Mouse (Mus musculus): ENCODE data around the gene Olfr1151. TPM values are rescaled to one million over a fixed set of nuclear protein-coding genes. Genes with fewer than 3 reads are reported as not detected.

Gene Olfr1151
- polyA plus RNA-seq (2015; fragmentation: Nextera tagmentation; extraction: Ambion mirVana): not detected in 2 replicates

GRCm38 (mm10) chr2:87855562-87855961 lies at the start of gene Olfr1151:
TSS of gene Olfr1151 (plus strand) at chr2:87855862.

GRCm38 (mm10) chr2:87809522-87809921 lies 46.1 kb upstream of the Olfr1151 start, which contains the start of gene Olfr1145:
TSS of gene Olfr1145 (plus strand) at chr2:87809822.

DNA sequence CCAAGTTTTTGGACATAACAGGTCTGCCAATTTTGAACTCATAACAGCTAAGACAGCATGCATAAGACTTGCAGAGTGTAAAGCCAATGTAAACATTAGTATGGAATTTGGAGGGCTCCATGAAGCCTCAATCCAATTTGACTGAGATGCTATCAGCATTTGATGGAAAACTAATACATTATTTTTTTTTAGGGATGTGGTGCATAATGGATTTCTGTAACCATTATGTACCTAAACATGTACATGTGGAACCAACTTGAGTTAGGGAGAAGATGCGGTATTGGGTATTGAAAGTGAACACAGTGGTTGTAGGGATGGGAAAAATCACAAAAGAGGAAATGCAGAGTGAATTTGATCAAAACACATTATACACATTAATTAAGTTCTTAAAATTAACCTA lies 25.4 kb upstream of the Olfr1151 start, which contains the start of gene Olfr1148:
Gene Olfr1148, plus strand, starts transcription at position 301 of the 400 bp plus-strand sequence.

DNA sequence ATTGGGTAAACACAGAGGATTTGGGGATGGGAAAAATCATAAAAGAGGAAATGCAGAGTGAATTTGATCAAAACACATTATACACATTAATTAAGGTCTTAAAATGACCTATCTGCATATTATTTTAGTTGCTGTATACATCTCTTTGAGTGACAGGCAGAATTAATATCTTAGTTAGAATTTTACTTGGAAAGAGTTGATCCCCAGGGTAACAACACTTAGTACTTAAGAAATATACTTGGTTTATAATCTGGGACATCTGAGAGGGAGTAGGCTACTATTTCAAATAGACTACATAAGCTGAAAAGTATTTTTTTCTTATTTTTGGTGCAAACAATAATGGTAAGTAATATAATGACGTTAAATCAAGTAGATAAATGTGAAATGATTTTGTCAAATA lies 12.0 kb upstream of the Olfr1151 start, which contains the start of gene Olfr1150-ps1:
Gene Olfr1150-ps1, plus strand, starts transcription at position 301 of the 400 bp plus-strand sequence.

DNA sequence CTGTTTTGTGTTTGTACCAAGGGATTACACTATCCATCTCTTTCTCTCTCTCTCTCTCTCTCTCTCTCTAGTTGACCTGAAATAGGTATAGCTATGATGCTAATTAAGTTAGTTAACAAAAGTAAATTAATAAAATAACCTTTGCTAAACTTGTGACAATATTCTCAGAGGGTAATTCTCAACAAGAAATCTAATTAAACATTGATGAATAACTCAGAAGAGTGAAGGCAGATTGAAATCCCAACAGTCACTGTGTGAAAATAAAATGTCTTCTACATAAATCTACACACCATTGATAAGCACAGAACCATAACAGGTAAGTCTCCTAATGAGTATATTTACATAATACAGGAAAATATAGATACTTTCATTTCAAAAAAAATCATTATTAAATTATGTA lies 10.5 kb downstream of the Olfr1151 start, which contains the start of gene Olfr1152:
Gene Olfr1152, plus strand, starts transcription at position 301 of the 400 bp plus-strand sequence.

DNA sequence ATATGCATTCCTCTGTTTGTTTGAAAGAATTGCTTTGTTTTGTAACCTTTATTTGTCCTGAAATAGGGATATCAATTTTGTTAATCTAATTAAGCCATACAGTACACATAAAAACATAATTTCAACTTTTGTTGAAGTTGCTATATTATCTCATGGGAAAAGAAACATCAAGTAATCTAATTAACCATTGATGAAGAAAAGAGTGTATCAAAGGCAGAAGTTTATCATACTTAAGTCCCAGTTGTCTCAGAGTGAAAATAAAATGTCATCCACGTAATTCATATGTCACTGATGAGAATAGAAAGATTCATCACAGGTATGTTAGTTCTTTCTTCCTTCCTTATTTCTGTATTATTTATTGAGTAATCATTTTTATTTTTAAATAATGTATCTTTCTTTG lies 39.0 kb downstream of the Olfr1151 start, which contains the start of gene Olfr1153:
Gene Olfr1153, plus strand, starts transcription at position 301 of the 400 bp plus-strand sequence.

DNA sequence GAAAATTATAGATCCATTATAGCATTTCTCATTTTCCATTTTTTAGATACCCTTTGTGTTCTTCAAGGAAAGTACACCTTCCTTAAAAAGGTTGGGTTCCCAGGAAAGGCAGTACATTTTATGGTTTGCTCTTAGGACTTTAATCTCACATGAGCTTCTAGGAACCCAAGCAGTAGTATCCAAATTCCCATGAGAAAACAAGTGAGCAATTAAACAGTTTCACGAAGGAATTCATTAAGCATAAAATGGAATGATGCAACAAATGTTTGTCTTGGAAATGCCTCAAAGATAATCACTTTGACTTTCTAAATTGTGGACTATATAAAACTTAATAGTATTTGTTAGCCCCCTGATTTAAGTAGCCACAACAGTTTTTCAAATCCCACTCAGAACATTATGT lies 49.4 kb downstream of the Olfr1151 start, which contains the start of gene Olfr1154:
Gene Olfr1154, minus strand, starts transcription at position 101 of the 400 bp plus-strand sequence.

Other genes with a start within 250 kb of the Olfr1151 start
- not detected in 2 replicates for gene Olfr1130, start 249.7 kb upstream of the Olfr1151 start, polyA plus RNA-seq (2015; fragmentation: Nextera tagmentation; extraction: Ambion mirVana)
- gene Olfr1131, start 228.8 kb upstream of the Olfr1151 start, polyA plus RNA-seq (2015; fragmentation: Nextera tagmentation; extraction: Ambion mirVana): not detected in 2 replicates
- gene Olfr1132, start 218.3 kb upstream of the Olfr1151 start, polyA plus RNA-seq (2015; fragmentation: Nextera tagmentation; extraction: Ambion mirVana): not detected in 2 replicates
- not detected in 2 replicates for gene Olfr1133, start 208.5 kb upstream of the Olfr1151 start, polyA plus RNA-seq (2015; fragmentation: Nextera tagmentation; extraction: Ambion mirVana)
- not detected in 2 replicates for gene Olfr1134, start 197.4 kb upstream of the Olfr1151 start, polyA plus RNA-seq (2015; fragmentation: Nextera tagmentation; extraction: Ambion mirVana)
- gene Olfr1135, start 182.2 kb upstream of the Olfr1151 start, polyA plus RNA-seq (2015; fragmentation: Nextera tagmentation; extraction: Ambion mirVana): not detected in 2 replicates
- not detected in 2 replicates for gene Olfr1136, start 161.9 kb upstream of the Olfr1151 start, polyA plus RNA-seq (2015; fragmentation: Nextera tagmentation; extraction: Ambion mirVana)
- not detected in 2 replicates for gene Olfr1137, start 142.7 kb upstream of the Olfr1151 start, polyA plus RNA-seq (2015; fragmentation: Nextera tagmentation; extraction: Ambion mirVana)
- gene Olfr1138, start 115.9 kb upstream of the Olfr1151 start, polyA plus RNA-seq (2015; fragmentation: Nextera tagmentation; extraction: Ambion mirVana): not detected in 2 replicates
- gene Olfr1140, start 112.1 kb upstream of the Olfr1151 start, polyA plus RNA-seq (2015; fragmentation: Nextera tagmentation; extraction: Ambion mirVana): not detected in 2 replicates
- not detected in 2 replicates for gene Olfr1141, start 101.9 kb upstream of the Olfr1151 start, polyA plus RNA-seq (2015; fragmentation: Nextera tagmentation; extraction: Ambion mirVana)
- gene Olfr152, start 76.4 kb upstream of the Olfr1151 start, polyA plus RNA-seq (2015; fragmentation: Nextera tagmentation; extraction: Ambion mirVana): not detected in 2 replicates
- gene Olfr1143, start 55.3 kb upstream of the Olfr1151 start, polyA plus RNA-seq (2015; fragmentation: Nextera tagmentation; extraction: Ambion mirVana): not detected in 2 replicates
- not detected in 2 replicates for gene Olfr1145, start 46.0 kb upstream of the Olfr1151 start, polyA plus RNA-seq (2015; fragmentation: Nextera tagmentation; extraction: Ambion mirVana)
- not detected in 2 replicates for gene Olfr1148, start 25.3 kb upstream of the Olfr1151 start, polyA plus RNA-seq (2015; fragmentation: Nextera tagmentation; extraction: Ambion mirVana)
- not detected in 2 replicates for gene Olfr1150-ps1, start 11.9 kb upstream of the Olfr1151 start, polyA plus RNA-seq (2015; fragmentation: Nextera tagmentation; extraction: Ambion mirVana)
- not detected in 2 replicates for gene Olfr1152, start 10.6 kb downstream of the Olfr1151 start, polyA plus RNA-seq (2015; fragmentation: Nextera tagmentation; extraction: Ambion mirVana)
- not detected in 2 replicates for gene Olfr1153, start 39.1 kb downstream of the Olfr1151 start, polyA plus RNA-seq (2015; fragmentation: Nextera tagmentation; extraction: Ambion mirVana)
- not detected in 2 replicates for gene Olfr1154, start 49.3 kb downstream of the Olfr1151 start, polyA plus RNA-seq (2015; fragmentation: Nextera tagmentation; extraction: Ambion mirVana)
- not detected in 2 replicates for gene Olfr1155, start 89.3 kb downstream of the Olfr1151 start, polyA plus RNA-seq (2015; fragmentation: Nextera tagmentation; extraction: Ambion mirVana)
- not detected in 2 replicates for gene Olfr1156, start 97.2 kb downstream of the Olfr1151 start, polyA plus RNA-seq (2015; fragmentation: Nextera tagmentation; extraction: Ambion mirVana)
- not detected in 2 replicates for gene Olfr1157, start 112.4 kb downstream of the Olfr1151 start, polyA plus RNA-seq (2015; fragmentation: Nextera tagmentation; extraction: Ambion mirVana)
- gene Olfr74, start 118.8 kb downstream of the Olfr1151 start, polyA plus RNA-seq (2015; fragmentation: Nextera tagmentation; extraction: Ambion mirVana): not detected in 2 replicates
- not detected in 2 replicates for gene Olfr1158, start 134.3 kb downstream of the Olfr1151 start, polyA plus RNA-seq (2015; fragmentation: Nextera tagmentation; extraction: Ambion mirVana)
- not detected in 2 replicates for gene Olfr1160, start 152.4 kb downstream of the Olfr1151 start, polyA plus RNA-seq (2015; fragmentation: Nextera tagmentation; extraction: Ambion mirVana)
- gene Olfr1161, start 166.9 kb downstream of the Olfr1151 start, polyA plus RNA-seq (2015; fragmentation: Nextera tagmentation; extraction: Ambion mirVana): not detected in 2 replicates
- not detected in 2 replicates for gene Olfr73, start 181.8 kb downstream of the Olfr1151 start, polyA plus RNA-seq (2015; fragmentation: Nextera tagmentation; extraction: Ambion mirVana)
- gene Olfr1162, start 195.3 kb downstream of the Olfr1151 start, polyA plus RNA-seq (2015; fragmentation: Nextera tagmentation; extraction: Ambion mirVana): not detected in 2 replicates
- not detected in 2 replicates for gene Olfr1163, start 216.0 kb downstream of the Olfr1151 start, polyA plus RNA-seq (2015; fragmentation: Nextera tagmentation; extraction: Ambion mirVana)
- not detected in 2 replicates for gene Olfr1164, start 238.1 kb downstream of the Olfr1151 start, polyA plus RNA-seq (2015; fragmentation: Nextera tagmentation; extraction: Ambion mirVana)